Mouse (Mus musculus): ENCODE data around the gene Vwa8.

GRCm38 (mm10) chr14:79214129-79214528 is 365.3 kb downstream of the Vwa8 start:
- TF ChIP-seq GATA1 (IDR thresholded peaks at IDR 0.05; ENCODE audit: low read length) = no peak
- TF ChIP-seq TAL1 (IDR thresholded peaks at IDR 0.05; ENCODE audit: low read length) = no peak
